Mouse (Mus musculus) CD8-positive naive resting alpha-beta T cell, adult 2 months (primary cell): ENCODE results near the gene Tspan4.
A peak's percentile ranks its signal among the peaks of the same experiment; 100 is the strongest.

Experiments used
- DNase-seq, 2 experiments: peaks; one replicate each; pipeline ENCODE4 v3.0.0; 2022; ENCODE audit warnings: low read depth in 2 of 2, low spot score in 2 of 2

Tspan4 gene

GRCm38 (mm10) chr7:141475011-141475804, at the start of gene Tspan4, which contains the start of gene Polr2l:
Gene Tspan4 (plus strand): TSS chr7:141475240.
Gene Polr2l (minus strand): TSS chr7:141475132.
- DNase-seq: peak; percentile 79 to 84

GRCm38 (mm10) chr7:141426948-141427730, 47.9 kb upstream of the Tspan4 start:
- DNase-seq: no peak

- DNase-seq: no peak
Measured at GRCm38 (mm10) chr7:141428701-141429100, 46.3 kb upstream of the Tspan4 start.

- no peak for DNase-seq
Measured at GRCm38 (mm10) chr7:141429310-141429709, 45.7 kb upstream of the Tspan4 start, which contains the start of gene Cend1. Gene Cend1 (minus strand): TSS chr7:141429491.

GRCm38 (mm10) chr7:141429840-141430584, 45.0 kb upstream of the Tspan4 start:
- no peak for DNase-seq

GRCm38 (mm10) chr7:141430585-141431240, 44.3 kb upstream of the Tspan4 start:
- DNase-seq: no peak

- no peak for DNase-seq
Measured at GRCm38 (mm10) chr7:141431434-141432185, 43.4 kb upstream of the Tspan4 start.

GRCm38 (mm10) chr7:141432186-141432611, 42.8 kb upstream of the Tspan4 start:
- DNase-seq: no peak

- DNase-seq: no peak
Measured at GRCm38 (mm10) chr7:141432741-141433516, 42.1 kb upstream of the Tspan4 start.

- DNase-seq: no peak
Measured at GRCm38 (mm10) chr7:141433517-141434400, 41.3 kb upstream of the Tspan4 start.

GRCm38 (mm10) chr7:141434464-141434863, 40.6 kb upstream of the Tspan4 start:
- DNase-seq: no peak

- DNase-seq: peak in 1 of 2 experiments; percentile 49
Measured at GRCm38 (mm10) chr7:141435129-141435855, 39.7 kb upstream of the Tspan4 start.

GRCm38 (mm10) chr7:141435856-141436522, 39.1 kb upstream of the Tspan4 start:
- no peak for DNase-seq

GRCm38 (mm10) chr7:141436523-141436892, 38.5 kb upstream of the Tspan4 start:
- no peak for DNase-seq

GRCm38 (mm10) chr7:141437178-141438120, 37.6 kb upstream of the Tspan4 start, which contains the start of gene Slc25a22:
Gene Slc25a22 (minus strand): TSS chr7:141437892.
- DNase-seq: peak; percentile 72 to 80
